Mouse (Mus musculus): ENCODE data around the gene Sp2. TPM values are rescaled to one million over a fixed set of nuclear protein-coding genes. Genes with fewer than 3 reads are reported as not detected.
A peak's percentile ranks its signal among the peaks of the same experiment; 100 is the strongest.

The Sp2 gene
- polyA plus RNA-seq, 1 experiment from 2014 or later, result 22.7 TPM

GRCm38 (mm10) chr11:97017696-97018582 lies 35.2 kb upstream of the Sp2 start:
- H3K27ac ChIP-seq, result no peak overlapping the region
- H3K4me3 ChIP-seq (replicated peaks), result peak overlapping the region; percentile 44
- H3K9me3 ChIP-seq (replicated peaks), result no peaks in the 10 kb centered on the region
- H3K4me1 ChIP-seq, result peaks cover 50% of the 10 kb centered on the region
- peak overlapping the region; percentile 72 for H3K4me2 ChIP-seq
- H3K27me3 ChIP-seq, result peaks cover 96% of the 10 kb centered on the region
- no peaks in the 10 kb centered on the region for H3K36me3 ChIP-seq
- no peak for ATAC-seq (replicated peaks; ENCODE audit: low FRiP score)
- WGBS, result under 1% methylated on average over 36 of the region's 36 CpGs
- peak overlapping the region; percentile 35; the same call in 1 of the 2 replicates for H3K9ac ChIP-seq

- Histone ChIP-seq H3K36me3 (no peaks in the 10 kb centered on the region), H3K27me3 (peaks cover 98% of the 10 kb centered on the region), H3K27ac (no peak within 1 kb of the TSS), H3K9ac (no peak within 1 kb of the TSS), H3K4me3 (replicated peaks) (no peak within 1 kb of the TSS), H3K4me2 (no peak within 1 kb of the TSS), H3K9me3 (replicated peaks) (no peaks in the 10 kb centered on the region), H3K4me1 (peaks cover 11% of the 10 kb centered on the region)
- ATAC-seq (replicated peaks; ENCODE audit: low FRiP score), result no peak
- WGBS, result 32% methylated on average over 8 of the region's 8 CpGs
Observed at GRCm38 (mm10) chr11:97013121-97013670, 30.4 kb upstream of the Sp2 start, which contains the start of gene Sp6. Gene Sp6 (plus strand): TSS chr11:97013394.

- H3K36me3 ChIP-seq, result no peaks in the 10 kb centered on the region
- no peak for ATAC-seq (replicated peaks; ENCODE audit: low FRiP score)
- H3K4me2 ChIP-seq, result no peak overlapping the region
- no peak overlapping the region for H3K4me3 ChIP-seq (replicated peaks)
- H3K9ac ChIP-seq, result no peak overlapping the region
- H3K9me3 ChIP-seq (replicated peaks), result no peaks in the 10 kb centered on the region
- peaks cover 11% of the 10 kb centered on the region; the same call in 1 of the 2 replicates for H3K4me1 ChIP-seq
- peaks cover 81% of the 10 kb centered on the region for H3K27me3 ChIP-seq
- WGBS, result 58% methylated on average over 8 of the region's 8 CpGs
- no peak overlapping the region for H3K27ac ChIP-seq
Observed at GRCm38 (mm10) chr11:97009198-97009790, 26.5 kb upstream of the Sp2 start.

GRCm38 (mm10) chr11:97007093-97007794 lies 24.5 kb upstream of the Sp2 start:
- peaks cover 14% of the 10 kb centered on the region; the same call in 1 of the 2 replicates for H3K4me1 ChIP-seq
- no peaks in the 10 kb centered on the region for H3K9me3 ChIP-seq (replicated peaks)
- WGBS, result 55% methylated on average over 9 of the region's 9 CpGs
- no peak overlapping the region for H3K4me2 ChIP-seq
- no peak overlapping the region for H3K9ac ChIP-seq
- peaks cover 79% of the 10 kb centered on the region for H3K27me3 ChIP-seq
- H3K36me3 ChIP-seq, result no peaks in the 10 kb centered on the region
- no peak for ATAC-seq (replicated peaks; ENCODE audit: low FRiP score)
- H3K4me3 ChIP-seq (replicated peaks), result no peak overlapping the region
- H3K27ac ChIP-seq, result no peak overlapping the region

GRCm38 (mm10) chr11:97003170-97003569 lies 20.4 kb upstream of the Sp2 start:
- peaks cover 13% of the 10 kb centered on the region for H3K4me1 ChIP-seq
- H3K4me3 ChIP-seq (replicated peaks), result no peak overlapping the region
- no peak for ATAC-seq (replicated peaks; ENCODE audit: low FRiP score)
- H3K36me3 ChIP-seq, result no peaks in the 10 kb centered on the region
- 24% methylated on average over 5 of the region's 5 CpGs for WGBS
- H3K4me2 ChIP-seq, result no peak overlapping the region
- no peaks in the 10 kb centered on the region for H3K9me3 ChIP-seq (replicated peaks)
- no peak overlapping the region for H3K9ac ChIP-seq
- peaks cover 76% of the 10 kb centered on the region for H3K27me3 ChIP-seq
- H3K27ac ChIP-seq, result no peak overlapping the region

- H3K27me3 ChIP-seq, result peaks cover 81% of the 10 kb centered on the region
- WGBS, result 8% methylated on average over 30 of the region's 30 CpGs
- H3K4me1 ChIP-seq, result peaks cover 50% of the 10 kb centered on the region
- H3K27ac ChIP-seq, result no peak overlapping the region
- no peaks in the 10 kb centered on the region for H3K36me3 ChIP-seq
- peak overlapping the region; percentile 47 for H3K9ac ChIP-seq
- ATAC-seq (replicated peaks; ENCODE audit: low FRiP score), result no peak
- H3K4me3 ChIP-seq (replicated peaks), result peak overlapping the region; percentile 30
- no peaks in the 10 kb centered on the region for H3K9me3 ChIP-seq (replicated peaks)
- peak overlapping the region; percentile 64 for H3K4me2 ChIP-seq
Observed at GRCm38 (mm10) chr11:96997380-96997956, 14.7 kb upstream of the Sp2 start.

- Histone ChIP-seq H3K4me2 (peak overlapping the region; percentile 64), H3K36me3 (no peaks in the 10 kb centered on the region), H3K9me3 (replicated peaks) (no peaks in the 10 kb centered on the region), H3K9ac (peak overlapping the region; percentile 47), H3K27me3 (peaks cover 80% of the 10 kb centered on the region), H3K27ac (no peak overlapping the region), H3K4me1 (peaks cover 56% of the 10 kb centered on the region), H3K4me3 (replicated peaks) (peak overlapping the region; percentile 30)
- ATAC-seq (replicated peaks; ENCODE audit: low FRiP score), result no peak
- 17% methylated on average over 17 of the region's 17 CpGs for WGBS
Observed at GRCm38 (mm10) chr11:96996773-96997379, 14.1 kb upstream of the Sp2 start.

- H3K9ac ChIP-seq, result no peak overlapping the region
- 80% methylated on average over 15 of the region's 15 CpGs for WGBS
- H3K36me3 ChIP-seq, result no peaks in the 10 kb centered on the region
- peaks cover 56% of the 10 kb centered on the region for H3K4me1 ChIP-seq
- H3K4me3 ChIP-seq (replicated peaks), result no peak overlapping the region
- H3K9me3 ChIP-seq (replicated peaks), result no peaks in the 10 kb centered on the region
- peaks cover 73% of the 10 kb centered on the region for H3K27me3 ChIP-seq
- no peak for ATAC-seq (replicated peaks; ENCODE audit: low FRiP score)
- H3K4me2 ChIP-seq, result no peak overlapping the region
- H3K27ac ChIP-seq, result no peak overlapping the region
Observed at GRCm38 (mm10) chr11:96995836-96996772, 13.3 kb upstream of the Sp2 start.

GRCm38 (mm10) chr11:96995031-96995430 lies 12.3 kb upstream of the Sp2 start:
- no peak overlapping the region for H3K4me3 ChIP-seq (replicated peaks)
- ATAC-seq (replicated peaks; ENCODE audit: low FRiP score), result no peak
- no peaks in the 10 kb centered on the region for H3K9me3 ChIP-seq (replicated peaks)
- no peaks in the 10 kb centered on the region for H3K36me3 ChIP-seq
- H3K27ac ChIP-seq, result no peak overlapping the region
- no peak overlapping the region for H3K9ac ChIP-seq
- H3K4me1 ChIP-seq, result peaks cover 56% of the 10 kb centered on the region
- H3K27me3 ChIP-seq, result peaks cover 64% of the 10 kb centered on the region
- WGBS, result 25% methylated on average over 5 of the region's 5 CpGs
- no peak overlapping the region for H3K4me2 ChIP-seq

GRCm38 (mm10) chr11:96992722-96993311 lies 10.1 kb upstream of the Sp2 start:
- peaks cover 62% of the 10 kb centered on the region for H3K4me1 ChIP-seq
- no peaks in the 10 kb centered on the region for H3K36me3 ChIP-seq
- no peaks in the 10 kb centered on the region for H3K9me3 ChIP-seq (replicated peaks)
- no peak overlapping the region for H3K4me2 ChIP-seq
- no peak overlapping the region for H3K4me3 ChIP-seq (replicated peaks)
- ATAC-seq (replicated peaks; ENCODE audit: low FRiP score), result peak; percentile 74
- H3K27ac ChIP-seq, result peak overlapping the region; percentile 78
- 20% methylated on average over 8 of the region's 8 CpGs for whole genome bisulfite sequencing
- H3K27me3 ChIP-seq, result peaks cover 54% of the 10 kb centered on the region
- H3K9ac ChIP-seq, result no peak overlapping the region
